8 mouse cellular contexts compared by ENCODE assay signal in the genomic region with DNA sequence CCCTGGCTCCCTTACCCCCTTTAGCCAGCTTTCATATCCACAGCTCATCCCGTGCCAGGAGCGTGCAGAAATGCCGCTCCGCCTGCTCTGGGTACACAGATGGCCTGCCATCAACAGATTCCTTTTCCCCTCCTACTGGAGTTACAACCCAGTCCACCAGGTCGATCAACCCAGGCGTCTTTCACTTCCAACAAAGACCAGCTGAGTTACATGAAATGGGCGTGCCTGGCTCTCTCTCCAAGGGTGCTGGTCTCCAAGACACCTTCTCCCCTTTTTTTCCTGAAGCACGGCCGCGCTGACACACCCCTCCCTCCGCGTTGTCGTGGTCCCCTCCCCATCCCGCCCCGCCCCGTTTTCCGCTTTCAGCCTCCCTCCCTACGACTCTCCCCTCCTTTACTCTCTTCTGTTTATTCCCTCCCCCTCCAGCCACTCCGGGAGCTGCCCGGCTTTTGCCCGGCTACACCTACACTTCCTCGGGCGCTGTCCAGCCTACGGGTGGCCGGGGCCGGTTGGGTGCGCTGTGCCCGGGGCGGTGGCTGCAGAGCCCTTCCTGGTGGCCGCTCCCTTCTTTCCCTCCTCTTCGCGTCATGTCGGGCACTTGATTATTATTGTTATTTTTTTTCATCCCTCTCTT. TPM values are rescaled to one million over a fixed set of nuclear protein-coding genes. Genes with fewer than 3 reads are reported as not detected.
DNase-seq lines count a peak whose midpoint lies in the region; ATAC-seq and TF ChIP-seq lines count a peak whose summit lies in the region.

No protein-coding gene starts in this region.

- peak overlapping the region; percentile 87 for H3K9ac ChIP-seq in forebrain, postnatal 0 days
- H3K9ac ChIP-seq in lung, embryonic 14.5 days: no peak overlapping the region

- peak overlapping the region; percentile 65 for H3K27ac ChIP-seq in cerebellum, adult 2 months (ENCODE audit: insufficient read depth, low read length)
- H3K27ac ChIP-seq in forebrain, postnatal 0 days (ENCODE audit: low read depth, low read length): peak overlapping the region; percentile 86
- H3K27ac ChIP-seq in kidney, adult 2 months (ENCODE audit: insufficient read depth, low read depth, low read length): no peak overlapping the region
- no peak overlapping the region for H3K27ac ChIP-seq in lung, embryonic 14.5 days (ENCODE audit: low read depth)

- peak; percentile 32 for DNase-seq in layer of hippocampus, adult 11-12 months (ENCODE audit: low spot score)
- no peak for DNase-seq in layer of hippocampus, postnatal 25 days (ENCODE audit: extremely low spot score in 1 of 2, low spot score in 1 of 2)
- DNase-seq in cerebellum, adult 2 months: peak; percentile 63 to 75
- DNase-seq in forebrain, postnatal 0 days: peak; percentile 77
- peak; percentile 30 for DNase-seq in kidney, adult 2 months
- peak; percentile 55 for DNase-seq in lung, embryonic 14.5 days
- DNase-seq in ovary, postnatal 14 days (ENCODE audit: low spot score): peak; percentile 19
- DNase-seq in right cerebral cortex, adult 18-20 months: no peak

- peak overlapping the region; percentile 71 for H3K4me2 ChIP-seq in forebrain, postnatal 0 days (ENCODE audit: low read depth)
- H3K4me2 ChIP-seq in lung, embryonic 14.5 days: peak overlapping the region; percentile 63

- H3K27me3 ChIP-seq in cerebellum, adult 2 months (ENCODE audit: control insufficient read depth, insufficient read depth, low read length): no peaks in the 10 kb centered on the region
- no peaks in the 10 kb centered on the region for H3K27me3 ChIP-seq in forebrain, postnatal 0 days (ENCODE audit: insufficient read depth, low read length)
- H3K27me3 ChIP-seq in kidney, adult 2 months (replicated peaks; ENCODE audit: control insufficient read depth, insufficient read depth, low read length): no peaks in the 10 kb centered on the region
- H3K27me3 ChIP-seq in lung, embryonic 14.5 days (ENCODE audit: insufficient read depth, low read length): peaks cover 31% of the 10 kb centered on the region

- ATAC-seq in forebrain, postnatal 0 days: peak; percentile 82
- peak; percentile 91 for ATAC-seq in lung, embryonic 14.5 days (ENCODE audit: insufficient read depth)

- no peak for TF ChIP-seq CTCF in cerebellum, adult 2 months (IDR thresholded peaks at IDR 0.05; ENCODE audit: borderline replicate concordance, insufficient read depth, low read depth, low read length)
- TF ChIP-seq CTCF in forebrain, postnatal 0 days (IDR thresholded peaks at IDR 0.05; ENCODE audit: low read depth): no peak
- no peak for TF ChIP-seq CTCF in kidney, adult 2 months (conservative IDR thresholded peaks at IDR 0.05; ENCODE audit: insufficient read depth, insufficient read length, low read depth, low read length)
- TF ChIP-seq CTCF in lung, embryonic 14.5 days (IDR thresholded peaks at IDR 0.05; ENCODE audit: low read depth): no peak

- H3K9me3 ChIP-seq in forebrain, postnatal 0 days (ENCODE audit: low read length): no peaks in the 10 kb centered on the region
- no peaks in the 10 kb centered on the region for H3K9me3 ChIP-seq in lung, embryonic 14.5 days (ENCODE audit: low read depth, low read length)

- no peak for TF ChIP-seq POLR2A in cerebellum, adult 2 months (IDR thresholded peaks at IDR 0.05; ENCODE audit: borderline replicate concordance, insufficient read depth, low read length)
- no peak for TF ChIP-seq POLR2A in kidney, adult 2 months (IDR thresholded peaks at IDR 0.05; ENCODE audit: low read depth, low read length)

- H3K36me3 ChIP-seq in forebrain, postnatal 0 days (ENCODE audit: insufficient read depth): no peaks in the 10 kb centered on the region
- H3K36me3 ChIP-seq in kidney, adult 2 months (ENCODE audit: control insufficient read depth, insufficient read depth, low read length): no peaks in the 10 kb centered on the region
- H3K36me3 ChIP-seq in lung, embryonic 14.5 days (ENCODE audit: insufficient read depth): no peaks in the 10 kb centered on the region

- H3K4me1 ChIP-seq in cerebellum, adult 2 months (ENCODE audit: control insufficient read depth, insufficient read depth, low read length): no peaks in the 10 kb centered on the region
- no peaks in the 10 kb centered on the region; the same call in 1 of the 2 replicates for H3K4me1 ChIP-seq in forebrain, postnatal 0 days (ENCODE audit: insufficient read depth)
- H3K4me1 ChIP-seq in kidney, adult 2 months (ENCODE audit: control insufficient read depth, insufficient read depth, low read length): no peaks in the 10 kb centered on the region
- H3K4me1 ChIP-seq in lung, embryonic 14.5 days (ENCODE audit: insufficient read depth): no peaks in the 10 kb centered on the region

- under 1% methylated on average over 33 of the region's 33 CpGs for WGBS in cerebellum, adult 2 months
- 2% methylated on average over 33 of the region's 33 CpGs for WGBS in forebrain, postnatal 0 days
- 4% methylated on average over 33 of the region's 33 CpGs for WGBS in kidney, adult 2 months
- 1% methylated on average over 33 of the region's 33 CpGs for WGBS in lung, embryonic 14.5 days

- peak overlapping the region; percentile 68 for H3K4me3 ChIP-seq in cerebellum, adult 2 months (replicated peaks; ENCODE audit: insufficient read depth, low read depth, low read length)
- H3K4me3 ChIP-seq in forebrain, postnatal 0 days (ENCODE audit: low read depth, low read length): peak overlapping the region; percentile 58
- H3K4me3 ChIP-seq in kidney, adult 2 months (ENCODE audit: insufficient read depth, low read depth, low read length): no peak overlapping the region
- peak overlapping the region; percentile 31 for H3K4me3 ChIP-seq in lung, embryonic 14.5 days (ENCODE audit: low read depth, low read length)

RNA-seq across cellular contexts. Expression of gene Dnajc6, which starts 53.6 kb away (rescaled TPM):
- total RNA-seq in layer of hippocampus, postnatal 25 days (2021): 100 to 1,000 TPM; 317 to 331 TPM
- polyA plus RNA-seq in cerebellum, adult 2 months (2012; rRNA removed): 109 and 126 TPM in 2 replicates
- total RNA-seq in forebrain, postnatal 0 days (2014; rRNA removed): 122 and 153 TPM in 2 replicates
- 28.9 and 46.0 TPM in 2 replicates for polyA plus RNA-seq in forebrain, postnatal 0 days (2015; fragmentation: Nextera tagmentation; extraction: Ambion mirVana)
- 13.9 and 14.5 TPM in 2 replicates for polyA plus RNA-seq in kidney, adult 2 months (2012; rRNA removed)
- 0.11 and 0.16 TPM in 2 replicates for polyA plus RNA-seq in lung, embryonic 14.5 days (2014; fragmentation: Nextera tagmentation; extraction: Ambion mirVana)

Comparison
In these comparisons a context has a peak if more than half of its experiments do, and no peak if none do; other contexts are left out.
1. DNase-seq: peak in layer of hippocampus, adult 11-12 months (single experiment), cerebellum, adult 2 months (2 of 2), forebrain, postnatal 0 days (single experiment), kidney, adult 2 months (single experiment), lung, embryonic 14.5 days (single experiment) and ovary, postnatal 14 days (single experiment); none in layer of hippocampus, postnatal 25 days (0 of 2) and right cerebral cortex, adult 18-20 months (single experiment).
2. H3K27ac ChIP-seq: peak in cerebellum, adult 2 months (single experiment) and forebrain, postnatal 0 days (single experiment); none in kidney, adult 2 months (single experiment) and lung, embryonic 14.5 days (single experiment).
3. RNA of gene Dnajc6, which starts 53.6 kb away (polyA plus RNA-seq): 109 to 126 TPM in cerebellum, adult 2 months, 28.9 to 46.0 TPM in forebrain, postnatal 0 days and 13.9 to 14.5 TPM in kidney, adult 2 months; 0.11 to 0.16 TPM in lung, embryonic 14.5 days; every median in the first group is over 10 times any median in the second.